Mouse (Mus musculus): ENCODE results near the gene Ifnar1. TPM values are rescaled to one million over a fixed set of nuclear protein-coding genes. Genes with fewer than 3 reads are reported as not detected.

Ifnar1 gene
- polyA plus RNA-seq (2012; rRNA removed; ENCODE audit: low replicate concordance) = 7.5 and 9.3 TPM in 2 replicates

DNA sequence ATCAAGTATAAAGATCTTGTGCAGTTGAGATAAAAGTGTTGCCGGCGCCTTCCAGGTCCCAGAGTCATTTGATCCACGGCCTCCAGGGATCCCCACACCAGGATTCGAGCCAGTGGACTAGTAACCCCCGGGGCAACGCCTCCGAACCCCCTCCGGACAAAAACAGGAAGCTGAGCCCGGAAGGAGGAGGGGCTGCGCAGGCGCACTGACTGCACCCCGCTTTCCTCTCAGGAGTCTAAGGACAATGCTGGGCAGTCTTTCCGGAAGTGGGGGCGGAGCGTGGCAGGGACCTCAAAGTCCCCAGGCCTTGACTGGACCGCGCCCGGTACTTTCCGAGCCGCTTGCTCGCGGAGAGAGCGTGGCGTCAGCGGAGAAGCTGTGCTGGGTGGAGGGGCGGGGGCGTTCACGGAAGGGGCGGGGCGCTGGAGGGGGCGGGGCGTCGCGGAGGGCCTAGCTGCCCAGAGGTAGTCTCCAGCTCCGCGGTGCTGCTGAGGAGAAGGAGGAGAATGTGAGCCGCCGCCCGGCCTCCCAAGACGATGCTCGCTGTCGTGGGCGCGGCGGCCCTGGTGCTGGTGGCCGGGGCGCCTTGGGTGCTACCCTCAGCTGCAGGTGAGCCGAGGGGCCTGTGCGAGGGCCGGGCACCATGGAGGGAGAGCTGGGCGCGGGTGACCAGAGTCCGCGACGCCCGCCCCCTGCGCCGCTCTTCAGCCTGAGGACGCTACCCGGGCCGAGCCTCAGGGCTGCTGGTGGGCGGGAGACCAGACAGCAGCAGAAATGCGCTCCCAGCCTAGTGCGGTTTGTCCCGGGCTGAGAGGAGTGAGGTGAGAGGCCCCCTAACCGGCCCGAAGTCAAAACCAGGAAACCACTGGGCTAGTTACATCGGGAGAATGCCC is at the start of gene Ifnar1:
Gene Ifnar1, plus strand, starts transcription at position 431 of the 893 bp plus-strand sequence.

DNA sequence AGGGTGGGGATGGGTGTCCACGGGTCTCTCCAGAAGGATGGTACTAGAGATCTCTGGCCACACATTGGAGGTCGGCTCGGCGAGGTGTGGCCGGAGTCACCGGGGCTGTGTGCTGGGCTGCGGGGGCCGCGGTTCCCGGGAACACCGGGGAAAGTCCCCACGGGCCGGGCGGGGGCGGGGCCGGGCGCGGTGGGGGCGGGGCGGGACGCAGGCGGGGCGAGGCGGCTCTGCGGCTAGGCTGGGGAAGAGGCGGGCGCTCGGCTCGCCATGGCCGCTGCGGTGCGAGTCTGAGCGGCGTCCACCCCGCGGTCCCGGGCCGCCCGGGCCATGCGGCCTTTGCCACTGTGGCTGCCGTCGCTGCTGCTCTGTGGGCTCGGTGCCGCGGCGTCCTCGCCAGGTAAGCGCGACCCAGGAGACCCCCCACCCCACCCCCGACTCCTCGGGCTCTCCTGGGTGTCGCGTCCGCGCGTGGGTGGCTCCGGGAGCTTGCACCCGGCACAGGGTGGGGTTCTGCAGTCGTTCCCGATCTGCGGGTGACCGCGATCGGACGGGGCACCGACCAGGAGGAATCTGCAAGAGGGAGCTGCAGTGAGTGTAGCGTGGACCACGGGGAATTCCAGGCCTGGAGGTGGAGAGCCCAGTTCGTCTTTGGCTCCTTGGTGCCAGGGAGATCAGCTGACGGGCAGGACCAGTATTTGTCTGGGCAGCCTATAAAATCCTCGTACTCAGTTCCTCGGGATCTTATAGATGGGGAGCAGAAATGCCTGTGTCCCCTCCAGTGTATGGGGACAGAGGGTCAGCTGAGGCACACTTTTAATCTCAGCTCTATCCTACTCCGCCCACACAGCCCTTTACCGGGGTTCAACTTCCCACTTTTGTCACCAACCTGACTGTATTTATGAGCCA is 62.1 kb downstream of the Ifnar1 start, which contains the start of gene Ifngr2:
Gene Ifngr2, plus strand, starts transcription at position 237 of the 906 bp plus-strand sequence.

Other genes with a start within 250 kb of the Ifnar1 start
- 0.05 and 0.40 TPM in 2 replicates for gene Olig1, start 215.5 kb upstream of the Ifnar1 start, polyA plus RNA-seq (2012; rRNA removed; ENCODE audit: low replicate concordance)
- gene Ifnar2, start 112.5 kb upstream of the Ifnar1 start, polyA plus RNA-seq (2012; rRNA removed; ENCODE audit: low replicate concordance) = 36.6 and 65.0 TPM in 2 replicates
- gene Gm21970, start 93.5 kb upstream of the Ifnar1 start, polyA plus RNA-seq (2012; rRNA removed; ENCODE audit: low replicate concordance) = not detected in 2 replicates
- gene Il10rb, start 79.1 kb upstream of the Ifnar1 start, polyA plus RNA-seq (2012; rRNA removed; ENCODE audit: low replicate concordance) = 26.6 and 65.6 TPM in 2 replicates
- 67.5 and 273 TPM in 2 replicates for gene Ifngr2, start 61.8 kb downstream of the Ifnar1 start, polyA plus RNA-seq (2012; rRNA removed; ENCODE audit: low replicate concordance)
- gene Tmem50b, start 112.6 kb downstream of the Ifnar1 start, polyA plus RNA-seq (2012; rRNA removed; ENCODE audit: low replicate concordance) = 17.5 and 18.8 TPM in 2 replicates
- gene Dnajc28, start 133.8 kb downstream of the Ifnar1 start, polyA plus RNA-seq (2012; rRNA removed; ENCODE audit: low replicate concordance) = 0.04 TPM in 1 of 2 replicates, not detected in the other
- 9.2 and 12.8 TPM in 2 replicates for gene Gart, start 161.7 kb downstream of the Ifnar1 start, polyA plus RNA-seq (2012; rRNA removed; ENCODE audit: low replicate concordance)
- gene Son, start 162.3 kb downstream of the Ifnar1 start, polyA plus RNA-seq (2012; rRNA removed; ENCODE audit: low replicate concordance) = 23.0 and 36.8 TPM in 2 replicates
- gene Donson, start 203.5 kb downstream of the Ifnar1 start, polyA plus RNA-seq (2012; rRNA removed; ENCODE audit: low replicate concordance) = 6.0 and 10.7 TPM in 2 replicates
- 6.6 and 7.1 TPM in 2 replicates for gene Cryzl1, start 243.7 kb downstream of the Ifnar1 start, polyA plus RNA-seq (2012; rRNA removed; ENCODE audit: low replicate concordance)
- gene Itsn1, start 244.0 kb downstream of the Ifnar1 start, polyA plus RNA-seq (2012; rRNA removed; ENCODE audit: low replicate concordance) = 13.6 and 18.3 TPM in 2 replicates